Mouse (Mus musculus) lung, postnatal 0 days (tissue): ENCODE results near the gene Dvl3.

Experiments
- CTCF ChIP-seq: IDR thresholded peaks from 2 replicates; pipeline ENCODE4 v1.5.1; 2016; ENCODE audit warnings: antibody characterized with exemption, mild to moderate bottlenecking
- EP300 ChIP-seq: IDR thresholded peaks from 2 replicates; pipeline ENCODE4 v1.6.1; 2016; ENCODE audit warnings: antibody characterized with exemption, mild to moderate bottlenecking, control low read depth

- no peak for TF ChIP-seq CTCF
- 0 out of 2 replicates have a peak, but pooled peaks have one; percentile 23 for TF ChIP-seq EP300
Measured at GRCm38 (mm10) chr16:20497980-20498676, 18.7 kb upstream of the Dvl3 start.
